Mouse (Mus musculus): ENCODE data around the gene P2rx3.

DNA sequence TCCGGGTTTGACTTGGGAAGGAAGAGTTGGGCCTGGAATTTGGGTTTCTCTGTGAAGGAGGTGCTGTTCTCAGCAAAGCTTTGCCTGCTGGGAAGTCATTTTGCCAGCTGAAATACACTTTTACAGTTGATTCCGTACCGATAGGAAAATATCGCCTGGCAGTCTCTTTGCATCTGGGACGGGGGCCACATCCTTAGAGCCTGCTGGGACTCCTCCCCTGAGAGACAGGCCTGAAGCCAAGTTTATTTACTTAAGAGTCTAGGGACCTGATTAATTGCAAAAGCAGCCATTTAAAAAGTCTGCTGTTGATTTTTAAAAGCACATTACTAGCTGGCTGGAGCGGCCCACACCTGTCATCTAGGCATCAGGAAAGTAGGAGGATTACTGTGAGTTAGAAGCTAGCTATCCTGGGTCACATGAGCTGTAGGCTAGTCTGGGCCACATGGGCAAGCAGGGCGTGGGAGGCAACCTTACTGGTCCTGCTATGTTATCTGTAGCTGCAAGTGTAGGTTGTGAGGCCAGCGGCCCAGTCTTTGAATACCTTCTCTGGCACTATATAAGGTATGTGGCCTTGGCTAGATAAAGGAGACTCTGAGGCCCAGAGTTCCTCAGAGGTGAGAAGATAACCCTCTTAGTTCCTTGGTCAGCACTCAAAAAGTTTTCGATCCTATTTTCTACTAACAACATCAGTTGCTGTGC, 25.2 kb downstream of the P2rx3 start:
- TF ChIP-seq CTCF (IDR thresholded peaks at IDR 0.05; ENCODE audit: low read depth, low read length) (no peak), POLR2A (IDR thresholded peaks at IDR 0.05; ENCODE audit: borderline replicate concordance, low read depth, low read length) (no peak)

Measured in bone marrow macrophage, adult 2 months (primary cell).